ENCODE assay signal across 15 mouse cellular contexts in the genomic region with DNA sequence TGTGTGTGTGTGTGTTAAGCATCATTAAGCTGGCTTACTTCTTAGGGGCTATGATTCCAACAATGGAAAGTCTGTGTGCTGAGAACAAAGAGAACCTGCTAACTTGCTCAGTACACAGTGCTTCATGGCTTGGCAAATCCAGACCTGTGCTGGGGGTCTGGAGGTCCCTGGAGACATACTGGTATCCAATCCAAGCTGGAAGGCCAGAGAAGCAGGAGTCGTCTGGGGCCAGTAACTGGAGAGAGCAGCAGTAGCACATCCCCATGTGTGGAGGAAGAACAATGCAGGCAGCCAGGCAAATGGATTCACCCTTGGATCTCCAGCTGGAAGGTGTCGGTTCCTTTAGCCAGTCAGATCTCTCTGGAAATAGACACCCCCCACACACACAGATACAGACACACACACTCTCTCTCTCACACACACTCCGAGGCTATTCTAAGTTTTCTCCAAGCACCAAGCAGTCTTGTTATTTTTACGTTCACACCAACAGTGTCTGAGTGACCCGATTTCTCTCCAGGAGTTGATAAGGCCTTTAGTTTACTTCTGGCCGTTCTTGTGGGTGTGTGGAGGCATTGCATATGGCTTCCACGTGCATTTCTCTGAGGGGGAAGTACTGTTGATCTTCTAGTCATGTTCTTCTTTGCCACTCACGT. TPM values are rescaled to one million over a fixed set of nuclear protein-coding genes. Genes with fewer than 3 reads are reported as not detected.
A peak's percentile ranks its signal among the peaks of the same experiment; 100 is the strongest.
DNase-seq lines count a peak whose midpoint lies in the region; ATAC-seq lines count a peak whose summit lies in the region.
"Had no signal": no experiment of that assay in that cellular context is flagged by ENCODE, and none has a peak within 500 bp of the region (broad histone marks: within the 10 kb centered on the region; RNA-seq: fewer than 3 reads in every experiment).

No protein-coding gene starts in this region.

- no peaks in the 10 kb centered on the region for H3K27me3 ChIP-seq in forebrain, embryonic 10.5 days (ENCODE audit: poor library complexity, severe bottlenecking)
- H3K27me3 ChIP-seq in forebrain, embryonic 15.5 days, result no peaks in the 10 kb centered on the region
- H3K27me3 ChIP-seq in neural tube, embryonic 12.5 days (replicated peaks), result no peaks in the 10 kb centered on the region
- H3K27me3 ChIP-seq in midbrain, embryonic 14.5 days (ENCODE audit: control insufficient read depth, insufficient read depth, low read length), result no peaks in the 10 kb centered on the region
- H3K27me3 ChIP-seq: Patski had no signal

- H3K9me3 ChIP-seq in forebrain, embryonic 10.5 days, result no peaks in the 10 kb centered on the region
- no peaks in the 10 kb centered on the region for H3K9me3 ChIP-seq in forebrain, embryonic 15.5 days
- no peaks in the 10 kb centered on the region for H3K9me3 ChIP-seq in neural tube, embryonic 12.5 days
- H3K9me3 ChIP-seq in midbrain, embryonic 14.5 days (ENCODE audit: control insufficient read depth, low read length), result no peaks in the 10 kb centered on the region

- H3K4me1 ChIP-seq in forebrain, embryonic 10.5 days, result peaks cover 5% of the 10 kb centered on the region; the same call in 1 of the 2 replicates
- peaks cover 25% of the 10 kb centered on the region for H3K4me1 ChIP-seq in forebrain, embryonic 15.5 days
- peaks cover 5% of the 10 kb centered on the region; the same call in 1 of the 2 replicates for H3K4me1 ChIP-seq in neural tube, embryonic 12.5 days
- peaks cover 7% of the 10 kb centered on the region for H3K4me1 ChIP-seq in midbrain, embryonic 14.5 days (ENCODE audit: control insufficient read depth, insufficient read depth, low read length)

- H3K9ac ChIP-seq in forebrain, embryonic 15.5 days (replicated peaks), result no peak overlapping the region
- no peak overlapping the region for H3K9ac ChIP-seq in neural tube, embryonic 12.5 days
- H3K9ac ChIP-seq in midbrain, embryonic 14.5 days (replicated peaks; ENCODE audit: low read length), result no peak overlapping the region
- H3K9ac ChIP-seq: liver, embryonic 14.5 days had no signal

- no peak for DNase-seq in forebrain, embryonic 10.5 days (ENCODE audit: extremely low spot score, low spot score)
- DNase-seq in neural tube, embryonic 10.5 days (ENCODE audit: extremely low spot score, low spot score), result no peak
- no peak for DNase-seq in midbrain, embryonic 14.5 days
- no peak for DNase-seq in kidney, adult 8-10 months
- no peak for DNase-seq in embryo, embryonic 10 days (ENCODE audit: low spot score)
- no peak for DNase-seq in adrenal gland, postnatal 14 days
- DNase-seq: embryo, embryonic 11 days; gastrocnemius, postnatal 25 days; heart, postnatal 14 days; kidney, adult 2 months; lung, postnatal 36 days had no signal

- no peak for ATAC-seq in forebrain, embryonic 15.5 days (replicated peaks)
- ATAC-seq in neural tube, embryonic 12.5 days (ENCODE audit: low FRiP score, low read depth), result peak; percentile 41; the same call in 1 of the 2 replicates
- ATAC-seq in midbrain, embryonic 14.5 days (ENCODE audit: low FRiP score, low TSS enrichment), result no peak
- ATAC-seq: Patski had no signal

- peak overlapping the region; percentile 27; the same call in 1 of the 2 replicates for H3K27ac ChIP-seq in forebrain, embryonic 10.5 days
- no peak overlapping the region for H3K27ac ChIP-seq in forebrain, embryonic 15.5 days (replicated peaks)
- no peak overlapping the region for H3K27ac ChIP-seq in neural tube, embryonic 12.5 days
- peak overlapping the region; percentile 45 for H3K27ac ChIP-seq in midbrain, embryonic 14.5 days (replicated peaks; ENCODE audit: low read depth, low read length)
- H3K27ac ChIP-seq: liver, embryonic 14.5 days had no signal

- H3K4me2 ChIP-seq in forebrain, embryonic 15.5 days (replicated peaks), result no peak overlapping the region
- H3K4me2 ChIP-seq in neural tube, embryonic 12.5 days (replicated peaks), result no peak overlapping the region
- no peak overlapping the region for H3K4me2 ChIP-seq in midbrain, embryonic 14.5 days (ENCODE audit: low read length)

- 73% methylated on average over 8 of the region's 8 CpGs for WGBS in forebrain, embryonic 10.5 days
- 61% methylated on average over 8 of the region's 8 CpGs for WGBS in forebrain, embryonic 15.5 days
- WGBS in neural tube, embryonic 12.5 days, result 63% methylated on average over 8 of the region's 8 CpGs
- WGBS in midbrain, embryonic 14.5 days, result 68% methylated on average over 8 of the region's 8 CpGs

- H3K4me3 ChIP-seq in forebrain, embryonic 10.5 days, result no peak overlapping the region
- no peak overlapping the region for H3K4me3 ChIP-seq in forebrain, embryonic 15.5 days
- H3K4me3 ChIP-seq in neural tube, embryonic 12.5 days, result no peak overlapping the region
- no peak overlapping the region for H3K4me3 ChIP-seq in midbrain, embryonic 14.5 days (replicated peaks; ENCODE audit: low read depth, low read length)

- no peaks in the 10 kb centered on the region for H3K36me3 ChIP-seq in forebrain, embryonic 10.5 days (replicated peaks)
- no peaks in the 10 kb centered on the region for H3K36me3 ChIP-seq in forebrain, embryonic 15.5 days
- no peaks in the 10 kb centered on the region for H3K36me3 ChIP-seq in neural tube, embryonic 12.5 days
- no peaks in the 10 kb centered on the region for H3K36me3 ChIP-seq in midbrain, embryonic 14.5 days (ENCODE audit: control insufficient read depth, insufficient read depth, low read length)

RNA-seq across cellular contexts. Expression of a gene that starts 8.2 kb away (rescaled TPM):
- polyA plus RNA-seq in forebrain, embryonic 10.5 days (2016; fragmentation: Nextera tagmentation; extraction: Ambion mirVana), result 4.6 and 6.1 TPM in 2 replicates
- 73.9 and 76.7 TPM in 2 replicates for polyA plus RNA-seq in forebrain, embryonic 15.5 days (2015; fragmentation: Nextera tagmentation; extraction: Ambion mirVana)
- polyA plus RNA-seq in neural tube, embryonic 12.5 days (2016; fragmentation: Nextera tagmentation; extraction: Ambion mirVana), result 37.5 and 42.0 TPM in 2 replicates
- 31.5 and 43.0 TPM in 2 replicates for polyA plus RNA-seq in midbrain, embryonic 14.5 days (2014; fragmentation: Nextera tagmentation; extraction: Ambion mirVana)
- total RNA-seq in adrenal gland, postnatal 14 days (2021), result 0.26 and 0.37 TPM in 2 replicates
- polyA plus RNA-seq: Patski had no signal

Comparison
In these comparisons a context has a peak if more than half of its experiments do, and no peak if none do; other contexts are left out.
1. H3K27ac ChIP-seq: peak in forebrain, embryonic 10.5 days (single experiment) and midbrain, embryonic 14.5 days (single experiment); none in forebrain, embryonic 15.5 days (single experiment) and neural tube, embryonic 12.5 days (single experiment).